Mouse (Mus musculus): ENCODE measurements around the gene Nub1.

DNA sequence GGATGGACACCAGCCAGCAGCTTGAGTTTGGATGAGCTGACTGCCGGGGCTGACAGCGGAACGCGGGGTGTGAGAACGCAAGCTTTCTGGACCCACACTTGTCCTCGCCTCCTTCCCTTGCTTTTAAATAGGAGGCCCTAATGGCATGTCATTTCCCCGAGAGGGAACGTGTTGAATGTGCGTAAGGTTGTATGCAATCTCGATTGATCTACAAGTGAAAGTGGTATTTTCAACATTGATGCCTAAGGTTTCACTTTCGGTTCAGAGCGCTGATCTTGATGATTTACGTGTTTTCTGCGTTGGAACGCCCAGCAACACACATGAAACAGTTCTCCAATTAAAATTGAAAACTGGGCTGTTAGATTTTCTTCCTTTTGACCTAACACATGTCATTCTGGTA, 844 bp downstream of the Nub1 start:
- no peak for TF ChIP-seq TAL1 (IDR thresholded peaks at IDR 0.05; ENCODE audit: low read length)
- no peak for TF ChIP-seq GATA1 (IDR thresholded peaks at IDR 0.05; ENCODE audit: low read length)

Measured in erythroblast, embryonic 14.5 days (primary cell).